Mouse (Mus musculus) MEL (cell line): ENCODE measurements at regions not wholly inside any gene's neighbourhood (a gene's known extent, or its start where the extent isn't known, plus 50 kb on each side); places are given as distances from the start of the nearest gene placed in this dataset.

Experiments
- DNase-seq: peaks from one replicate; pipeline ENCODE4 v3.0.0; 2011; ENCODE audit warnings: low read depth, low spot score
- H3K27ac ChIP-seq: 2 replicates; pipeline ENCODE4 v1.5.1; 2012; ENCODE audit warnings: low read depth, mild to moderate bottlenecking, control low read depth, low read length, moderate library complexity; ENCODE audit not compliant: control insufficient read depth
- H3K27me3 ChIP-seq, 2 experiments: fragments of 150-350 bp in 1 of 2; sonication (generic) in 1 of 2; 2 replicates each; pipeline ENCODE4 v1.6.1; 2012; ENCODE audit warnings: low read length in 2 of 2, mild to moderate bottlenecking in 2 of 2, improper control_type of control experiment in 1 of 2, moderate library complexity in 1 of 2; ENCODE audit not compliant: insufficient read depth in 2 of 2, control insufficient read depth in 1 of 2
- H3K36me3 ChIP-seq, 2 experiments: 2 replicates each; pipeline ENCODE4 v1.6.1; 2012 to 2014; ENCODE audit warnings: low read length in 2 of 2, improper control_type of control experiment in 1 of 2, inconsistent platforms in 1 of 2, mild to moderate bottlenecking in 1 of 2; ENCODE audit not compliant: insufficient read depth in 2 of 2, control insufficient read depth in 1 of 2
- H3K4me1 ChIP-seq, 2 experiments: fragments of 150-350 bp in 1 of 2; sonication (generic) in 1 of 2; 2 replicates each; pipeline ENCODE4 v1.6.1; 2012; ENCODE audit warnings: low read length in 2 of 2, improper control_type of control experiment in 1 of 2, mild to moderate bottlenecking in 1 of 2; ENCODE audit not compliant: insufficient read depth in 2 of 2, control insufficient read depth in 1 of 2
- H3K4me3 ChIP-seq, 2 experiments: fragments of 150-350 bp in 1 of 2; sonication (generic) in 1 of 2; 2 replicates each; pipeline ENCODE4 v1.5.1; 2012; ENCODE audit warnings: low read depth in 2 of 2, low read length in 2 of 2, mild to moderate bottlenecking in 2 of 2, moderate library complexity in 2 of 2, control low read depth in 1 of 2, improper control_type of control experiment in 1 of 2; ENCODE audit not compliant: control insufficient read depth in 1 of 2, insufficient read depth in 1 of 2
- H3K79me2 ChIP-seq: 2 replicates; pipeline ENCODE4 v1.6.1; 2012; ENCODE audit warnings: mild to moderate bottlenecking, low read length, moderate library complexity; ENCODE audit not compliant: control insufficient read depth, poor library complexity, insufficient read depth
- H3K9ac ChIP-seq: 2 replicates; pipeline ENCODE4 v1.6.1; 2012; ENCODE audit warnings: low read depth, mild to moderate bottlenecking, control low read depth, low read length, moderate library complexity; ENCODE audit not compliant: control insufficient read depth, poor library complexity, severe bottlenecking
- H3K9me3 ChIP-seq: fragments of 150-350 bp; sonication (generic); replicated peaks from 2 replicates; pipeline ENCODE4 v1.6.1; 2012; ENCODE audit warnings: mild to moderate bottlenecking, low read length, improper control_type of control experiment, moderate library complexity; ENCODE audit not compliant: insufficient read depth
- BHLHE40 ChIP-seq: IDR thresholded peaks from 2 replicates; pipeline ENCODE4 v1.6.1; 2012; ENCODE audit warnings: low read depth, mild to moderate bottlenecking, inconsistent platforms, low read length, improper control_type of control experiment, borderline replicate concordance
- CTCF ChIP-seq, 3 experiments: IDR thresholded peaks in 2 of 3; conservative IDR thresholded peaks in 1 of 3; 2 replicates each; pipeline ENCODE4 v1.5.1; 2011 to 2012; ENCODE audit warnings: low read length in 3 of 3, low read depth in 2 of 3, mild to moderate bottlenecking in 2 of 3, improper control_type of control experiment in 1 of 3, inconsistent platforms in 1 of 3, mixed read lengths in 1 of 3, moderate library complexity in 1 of 3; ENCODE audit not compliant: control insufficient read depth in 1 of 3, insufficient read depth in 1 of 3, poor library complexity in 1 of 3, severe bottlenecking in 1 of 3
- GABPA ChIP-seq: IDR thresholded peaks from 2 replicates; pipeline ENCODE4 v1.6.1; 2012; ENCODE audit warnings: low read depth, mild to moderate bottlenecking, inconsistent platforms, low read length, improper control_type of control experiment, moderate library complexity
- JUND ChIP-seq: IDR thresholded peaks from 2 replicates; pipeline ENCODE4 v1.6.1; 2011; ENCODE audit warnings: low read depth, mild to moderate bottlenecking, improper control_type of control experiment, low read length
- KAT2A ChIP-seq: conservative IDR thresholded peaks from 2 replicates; pipeline ENCODE4 v1.6.1; 2012; ENCODE audit warnings: low read depth, low read length, improper control_type of control experiment, inconsistent platforms
- MAFK ChIP-seq: IDR thresholded peaks from 2 replicates; pipeline ENCODE4 v1.6.1; 2011; ENCODE audit warnings: low read depth, mild to moderate bottlenecking, low read length, improper control_type of control experiment, borderline replicate concordance
- MAX ChIP-seq: IDR thresholded peaks from 2 replicates; pipeline ENCODE4 v1.6.1; 2011; ENCODE audit warnings: low read length, improper control_type of control experiment
- MEF2A ChIP-seq: IDR thresholded peaks from 2 replicates; pipeline ENCODE4 v1.6.1; 2014; ENCODE audit warnings: low read depth, mild to moderate bottlenecking, inconsistent platforms, low read length, improper control_type of control experiment; ENCODE audit not compliant: poor library complexity, insufficient replicate concordance, severe bottlenecking; ENCODE audit errors: extremely low read depth
- MYB ChIP-seq: IDR thresholded peaks from 2 replicates; pipeline ENCODE4 v1.6.1; 2011; ENCODE audit warnings: mild to moderate bottlenecking, low read depth, low read length, improper control_type of control experiment
- MYC ChIP-seq: IDR thresholded peaks from 2 replicates; pipeline ENCODE4 v1.6.1; 2011; ENCODE audit warnings: low read depth, mild to moderate bottlenecking, low read length, improper control_type of control experiment, moderate library complexity
- POLR2AphosphoS5 ChIP-seq: IDR thresholded peaks from 2 replicates; pipeline ENCODE4 v1.6.1; 2012; ENCODE audit warnings: low read depth, borderline replicate concordance, mild to moderate bottlenecking, inconsistent platforms, low read length, moderate library complexity, mixed read lengths
- RAD21 ChIP-seq: IDR thresholded peaks from 2 replicates; pipeline ENCODE4 v1.6.1; 2011; ENCODE audit warnings: mild to moderate bottlenecking, low read depth, low read length, improper control_type of control experiment
- RCOR1 ChIP-seq: IDR thresholded peaks from 2 replicates; pipeline ENCODE4 v1.6.1; 2012; ENCODE audit warnings: low read depth, mild to moderate bottlenecking, inconsistent platforms, low read length, improper control_type of control experiment
- SIN3A ChIP-seq: IDR thresholded peaks from 2 replicates; pipeline ENCODE4 v1.6.1; 2012; ENCODE audit warnings: low read length, improper control_type of control experiment, inconsistent platforms
- SMC3 ChIP-seq: IDR thresholded peaks from 2 replicates; pipeline ENCODE4 v1.6.1; 2011; ENCODE audit warnings: low read depth, low read length, improper control_type of control experiment
- UBTF ChIP-seq: IDR thresholded peaks from 2 replicates; pipeline ENCODE4 v1.6.1; 2012; ENCODE audit warnings: low read depth, mild to moderate bottlenecking, inconsistent platforms, low read length, improper control_type of control experiment, moderate library complexity, borderline replicate concordance; ENCODE audit not compliant: insufficient read depth
- USF1 ChIP-seq: IDR thresholded peaks from 2 replicates; pipeline ENCODE4 v1.6.1; 2014; ENCODE audit warnings: low read depth, mild to moderate bottlenecking, inconsistent platforms, low read length, improper control_type of control experiment, moderate library complexity
- ZC3H11A ChIP-seq: IDR thresholded peaks from 2 replicates; pipeline ENCODE4 v1.6.1; 2012; ENCODE audit warnings: low read depth, mild to moderate bottlenecking, inconsistent platforms, low read length, improper control_type of control experiment
- ZKSCAN1 ChIP-seq: IDR thresholded peaks from 2 replicates; pipeline ENCODE4 v1.6.1; 2012; ENCODE audit warnings: low read depth, mild to moderate bottlenecking, inconsistent platforms, low read length, improper control_type of control experiment, moderate library complexity
- ZNF384 ChIP-seq: IDR thresholded peaks from 2 replicates; pipeline ENCODE4 v1.6.1; 2012; ENCODE audit warnings: low read depth, mild to moderate bottlenecking, inconsistent platforms, low read length, improper control_type of control experiment

GRCm38 (mm10) chr5:52294466-52294865, 69.1 kb upstream of the Sod3 start:
- Histone ChIP-seq H3K4me3 (no peak overlapping the region), H3K27ac (no peak overlapping the region), H3K4me1 (no peaks in the 10 kb centered on the region), H3K9me3 (no peaks in the 10 kb centered on the region), H3K27me3 (no peaks in the 10 kb centered on the region), H3K79me2 (no peaks in the 10 kb centered on the region), H3K9ac (no peak overlapping the region), H3K36me3 (no peaks in the 10 kb centered on the region)
- no peak for DNase-seq
- TF ChIP-seq RAD21 (no peak), GABPA (no peak), CTCF (IDR thresholded peaks at IDR 0.05 in 2 of 3, conservative IDR thresholded peaks at IDR 0.05 in 1 of 3; ENCODE audit: control insufficient read depth in 1 of 3, insufficient read depth in 1 of 3, low read depth in 2 of 3, low read length in 3 of 3, poor library complexity in 1 of 3, severe bottlenecking in 1 of 3) (no peak), RCOR1 (no peak)

- Histone ChIP-seq H3K27me3 (no peaks in the 10 kb centered on the region), H3K4me3 (no peak overlapping the region), H3K27ac (no peak overlapping the region), H3K9me3 (no peaks in the 10 kb centered on the region), H3K4me1 (no peaks in the 10 kb centered on the region), H3K9ac (no peak overlapping the region), H3K79me2 (no peaks in the 10 kb centered on the region), H3K36me3 (no peaks in the 10 kb centered on the region)
- TF ChIP-seq POLR2AphosphoS5 (no peak), CTCF (IDR thresholded peaks at IDR 0.05 in 2 of 3, conservative IDR thresholded peaks at IDR 0.05 in 1 of 3; ENCODE audit: control insufficient read depth in 1 of 3, insufficient read depth in 1 of 3, low read depth in 2 of 3, low read length in 3 of 3, poor library complexity in 1 of 3, severe bottlenecking in 1 of 3) (no peak), MAX (no peak), ZKSCAN1 (no peak), ZC3H11A (no peak), JUND (no peak), ZNF384 (no peak)
- no peak for DNase-seq
Measured at GRCm38 (mm10) chr5:52288319-52288718, 75.3 kb upstream of the Sod3 start.

GRCm38 (mm10) chr5:52280871-52281270, 82.7 kb upstream of the Sod3 start:
- Histone ChIP-seq H3K79me2 (no peaks in the 10 kb centered on the region), H3K36me3 (no peaks in the 10 kb centered on the region), H3K9me3 (no peaks in the 10 kb centered on the region), H3K4me3 (no peak overlapping the region), H3K27ac (no peak overlapping the region), H3K27me3 (no peaks in the 10 kb centered on the region), H3K4me1 (no peaks in the 10 kb centered on the region), H3K9ac (no peak overlapping the region)
- TF ChIP-seq SIN3A (no peak), MAFK (no peak), BHLHE40 (no peak), UBTF (no peak), MAX (no peak), USF1 (no peak), MYC (no peak), CTCF (IDR thresholded peaks at IDR 0.05 in 2 of 3, conservative IDR thresholded peaks at IDR 0.05 in 1 of 3; ENCODE audit: control insufficient read depth in 1 of 3, insufficient read depth in 1 of 3, low read depth in 2 of 3, low read length in 3 of 3, poor library complexity in 1 of 3, severe bottlenecking in 1 of 3) (no peak), MEF2A (no peak), KAT2A (no peak), MYB (no peak), SMC3 (no peak), ZC3H11A (no peak)
- no peak for DNase-seq
